Mouse (Mus musculus): ENCODE measurements around the gene Zbtb32. TPM values are rescaled to one million over a fixed set of nuclear protein-coding genes. Genes with fewer than 3 reads are reported as not detected.

Gene Zbtb32
- 1.5 and 1.8 TPM in 2 replicates for polyA plus RNA-seq (2015; fragmentation: Nextera tagmentation; extraction: Ambion mirVana)

DNA sequence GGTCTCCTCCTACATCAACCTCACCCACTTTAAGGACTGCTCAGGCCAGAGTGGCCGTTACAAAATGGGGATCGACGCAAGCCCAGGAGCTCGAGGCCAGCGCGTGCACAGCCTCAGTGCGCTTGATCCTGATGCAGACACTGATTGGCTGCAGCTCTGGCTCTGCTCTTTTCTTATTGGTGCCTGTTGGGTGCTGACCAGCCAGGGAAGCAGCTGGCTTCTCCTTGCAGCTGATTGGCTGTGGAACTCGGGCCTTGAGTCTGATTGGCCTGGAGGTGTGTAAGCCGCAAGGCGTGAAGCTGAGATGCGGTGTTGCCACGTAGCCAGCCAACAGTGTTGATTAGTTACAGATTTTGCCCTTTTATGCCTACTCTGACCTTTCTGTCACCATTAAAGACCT lies at the start of gene Zbtb32:
Gene Zbtb32 (minus strand): TSS at position 124 of the 400 bp plus-strand sequence.
- Histone ChIP-seq H3K36me3 (no peaks in the 10 kb centered on the region), H3K4me1 (peaks cover 3% of the 10 kb centered on the region; the same call in 1 of the 2 replicates), H3K27ac (replicated peaks) (peak within 1 kb of the TSS; percentile 55), H3K9me3 (replicated peaks) (no peaks in the 10 kb centered on the region), H3K9ac (no peak within 1 kb of the TSS), H3K27me3 (no peaks in the 10 kb centered on the region), H3K4me3 (replicated peaks) (no peak within 1 kb of the TSS), H3K4me2 (replicated peaks) (no peak within 1 kb of the TSS)
- 90% methylated on average over 12 of the region's 12 CpGs for WGBS
- no peak for ATAC-seq (ENCODE audit: insufficient number of reproducible peaks, low FRiP score, low TSS enrichment, low read depth)

DNA sequence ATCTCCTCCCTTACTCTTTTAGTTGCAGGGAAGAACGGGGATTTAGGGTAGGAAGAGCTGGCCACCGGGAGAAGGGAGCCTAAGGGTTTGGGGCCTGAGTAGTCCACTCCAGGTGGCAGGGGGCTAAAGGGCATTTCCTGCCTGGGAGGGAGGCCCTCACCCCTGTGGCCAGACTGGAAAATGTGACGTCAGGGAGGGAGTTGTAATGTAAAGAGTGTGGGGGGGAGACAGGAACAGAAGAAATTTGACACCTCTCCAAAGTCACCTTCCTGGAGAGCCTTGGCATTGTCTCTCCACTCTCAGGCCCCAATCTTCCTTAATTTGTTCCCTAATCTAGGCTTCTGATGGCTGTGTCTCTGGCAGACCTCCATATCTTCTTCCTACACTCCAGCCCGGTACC lies 40.4 kb upstream of the Zbtb32 start:
- Histone ChIP-seq H3K36me3 (peaks cover 37% of the 10 kb centered on the region), H3K9me3 (replicated peaks) (no peaks in the 10 kb centered on the region), H3K9ac (no peak overlapping the region), H3K27ac (replicated peaks) (no peak overlapping the region), H3K27me3 (peaks cover 31% of the 10 kb centered on the region), H3K4me1 (peaks cover 15% of the 10 kb centered on the region), H3K4me2 (replicated peaks) (no peak overlapping the region), H3K4me3 (replicated peaks) (no peak overlapping the region)
- WGBS = 16% methylated on average over 4 of the region's 4 CpGs
- ATAC-seq (ENCODE audit: insufficient number of reproducible peaks, low FRiP score, low TSS enrichment, low read depth) = no peak

DNA sequence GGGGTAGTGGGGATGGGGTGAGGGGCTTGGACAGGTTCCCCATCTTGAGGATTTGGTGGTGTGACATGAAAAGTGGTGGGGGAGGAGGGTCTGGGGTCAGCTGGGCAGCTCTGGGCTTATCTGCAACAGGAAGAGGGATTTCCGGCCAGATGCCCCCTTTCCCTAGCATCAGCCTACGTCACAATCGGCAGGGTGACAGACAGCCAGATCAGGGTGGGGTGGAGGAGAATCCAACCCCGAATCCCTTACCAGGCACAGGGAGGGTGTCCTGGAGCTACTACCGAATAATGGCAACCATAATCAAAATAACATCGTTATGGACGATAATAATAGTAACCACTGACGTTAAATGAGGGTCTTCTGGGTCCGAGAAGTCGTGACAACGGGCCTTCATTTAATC lies 37.7 kb upstream of the Zbtb32 start:
- no peak overlapping the region for H3K4me2 ChIP-seq (replicated peaks)
- no peak for ATAC-seq (ENCODE audit: insufficient number of reproducible peaks, low FRiP score, low TSS enrichment, low read depth)
- WGBS = 20% methylated on average over 11 of the region's 11 CpGs
- H3K36me3 ChIP-seq = peaks cover 10% of the 10 kb centered on the region
- no peak overlapping the region for H3K4me3 ChIP-seq (replicated peaks)
- peaks cover 56% of the 10 kb centered on the region for H3K27me3 ChIP-seq
- H3K9me3 ChIP-seq (replicated peaks) = no peaks in the 10 kb centered on the region
- H3K27ac ChIP-seq (replicated peaks) = no peak overlapping the region
- no peak overlapping the region for H3K9ac ChIP-seq
- peaks cover 20% of the 10 kb centered on the region for H3K4me1 ChIP-seq

DNA sequence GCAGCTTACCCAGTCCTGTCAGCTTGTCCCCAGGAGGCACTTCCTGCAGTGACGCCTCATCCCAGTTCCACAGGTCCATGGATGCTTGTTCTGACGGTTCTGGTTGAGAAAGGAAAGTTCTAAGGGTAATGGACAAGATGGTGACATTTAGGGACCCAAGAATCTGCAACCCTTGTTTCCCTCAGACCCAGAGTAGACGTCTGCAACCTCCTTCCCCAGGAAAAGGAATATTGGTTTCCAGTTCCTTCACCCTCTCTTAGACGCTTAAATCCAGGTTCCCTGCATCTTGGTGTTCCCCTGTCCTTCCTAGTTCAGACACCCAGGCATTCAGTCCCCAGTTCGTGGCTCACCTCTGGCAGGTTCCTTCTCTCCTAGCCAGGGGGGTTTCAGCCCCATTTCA lies 37.0 kb upstream of the Zbtb32 start, which contains the start of gene Etv2:
Gene Etv2 (minus strand): TSS at position 101 of the 400 bp plus-strand sequence.
- Histone ChIP-seq H3K36me3 (peaks cover 4% of the 10 kb centered on the region), H3K4me1 (peaks cover 20% of the 10 kb centered on the region), H3K9me3 (replicated peaks) (no peaks in the 10 kb centered on the region), H3K4me3 (replicated peaks) (peak within 1 kb of the TSS; percentile 7; the same call in 1 of the 2 replicates), H3K27me3 (peaks cover 61% of the 10 kb centered on the region), H3K9ac (no peak within 1 kb of the TSS), H3K4me2 (replicated peaks) (peak within 1 kb of the TSS; percentile 23), H3K27ac (replicated peaks) (no peak within 1 kb of the TSS)
- 4% methylated on average over 5 of the region's 5 CpGs for WGBS
- ATAC-seq (ENCODE audit: insufficient number of reproducible peaks, low FRiP score, low TSS enrichment, low read depth) = no peak

DNA sequence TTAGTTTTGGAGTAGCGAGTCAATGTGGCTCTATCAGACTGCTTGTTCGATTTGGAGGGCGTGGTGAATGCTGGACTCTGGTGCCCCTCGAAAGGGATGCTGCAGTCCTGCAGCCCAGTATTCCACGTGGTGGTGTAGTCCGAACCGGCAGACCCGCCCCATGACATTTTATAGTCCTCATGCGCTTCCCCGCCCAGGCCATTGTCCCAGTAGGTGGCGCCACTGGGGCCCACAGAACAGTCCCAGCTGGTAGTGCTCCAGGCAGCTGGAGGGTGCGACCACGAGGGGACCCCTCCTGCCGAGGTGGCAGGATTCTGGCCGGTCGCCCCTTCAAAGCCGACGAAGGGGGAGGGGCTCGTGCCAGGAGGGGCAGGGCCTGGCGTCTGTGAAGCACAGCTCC lies 35.9 kb upstream of the Zbtb32 start:
- WGBS = under 1% methylated on average over 20 of the region's 20 CpGs
- H3K27ac ChIP-seq (replicated peaks) = no peak overlapping the region
- no peaks in the 10 kb centered on the region for H3K36me3 ChIP-seq
- ATAC-seq (ENCODE audit: insufficient number of reproducible peaks, low FRiP score, low TSS enrichment, low read depth) = no peak
- H3K4me2 ChIP-seq (replicated peaks) = peak overlapping the region; percentile 23
- H3K9ac ChIP-seq = no peak overlapping the region
- H3K4me3 ChIP-seq (replicated peaks) = peak overlapping the region; percentile 7; the same call in 1 of the 2 replicates
- H3K9me3 ChIP-seq (replicated peaks) = no peaks in the 10 kb centered on the region
- peaks cover 65% of the 10 kb centered on the region for H3K27me3 ChIP-seq
- peaks cover 20% of the 10 kb centered on the region for H3K4me1 ChIP-seq

- no peak overlapping the region for H3K9ac ChIP-seq
- H3K27ac ChIP-seq (replicated peaks) = no peak overlapping the region
- peak overlapping the region; percentile 3; the same call in 1 of the 2 replicates for H3K4me3 ChIP-seq (replicated peaks)
- peaks cover 70% of the 10 kb centered on the region for H3K27me3 ChIP-seq
- no peak for ATAC-seq (ENCODE audit: insufficient number of reproducible peaks, low FRiP score, low TSS enrichment, low read depth)
- H3K4me2 ChIP-seq (replicated peaks) = no peak overlapping the region
- H3K36me3 ChIP-seq = no peaks in the 10 kb centered on the region
- 4% methylated on average over 27 of the region's 27 CpGs for whole genome bisulfite sequencing
- H3K9me3 ChIP-seq (replicated peaks) = no peaks in the 10 kb centered on the region
- H3K4me1 ChIP-seq = peaks cover 20% of the 10 kb centered on the region
These were observed 35.2 kb upstream of the Zbtb32 start for GRCm38 (mm10) chr7:30633762-30634412.

DNA sequence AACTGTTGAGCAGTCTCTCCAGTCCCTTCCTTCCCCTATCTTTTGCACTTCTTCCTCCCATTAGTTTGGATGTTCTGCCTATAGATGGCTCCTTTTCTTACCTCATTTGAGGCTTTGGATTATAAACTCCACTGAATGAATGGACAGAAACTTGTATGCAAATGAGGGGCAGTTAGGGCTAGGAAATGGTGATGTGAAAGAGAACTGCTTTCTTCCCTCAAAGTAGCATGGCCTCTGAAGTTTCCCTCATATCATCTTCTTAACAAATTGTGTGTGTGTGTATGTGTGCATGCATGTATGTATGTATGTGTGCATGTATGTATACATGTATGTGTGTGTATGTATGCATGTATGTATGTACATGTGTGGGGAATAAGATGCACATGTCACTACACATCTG lies 30.3 kb upstream of the Zbtb32 start:
- Histone ChIP-seq H3K4me2 (replicated peaks) (no peak overlapping the region), H3K9ac (no peak overlapping the region), H3K9me3 (replicated peaks) (no peaks in the 10 kb centered on the region), H3K27ac (replicated peaks) (no peak overlapping the region), H3K36me3 (0 out of 2 replicates have a peak, but pooled peaks cover 6% of the 10 kb centered on the region), H3K4me3 (replicated peaks) (no peak overlapping the region), H3K27me3 (peaks cover 38% of the 10 kb centered on the region), H3K4me1 (peaks cover 16% of the 10 kb centered on the region)
- ATAC-seq (ENCODE audit: insufficient number of reproducible peaks, low FRiP score, low TSS enrichment, low read depth) = no peak

DNA sequence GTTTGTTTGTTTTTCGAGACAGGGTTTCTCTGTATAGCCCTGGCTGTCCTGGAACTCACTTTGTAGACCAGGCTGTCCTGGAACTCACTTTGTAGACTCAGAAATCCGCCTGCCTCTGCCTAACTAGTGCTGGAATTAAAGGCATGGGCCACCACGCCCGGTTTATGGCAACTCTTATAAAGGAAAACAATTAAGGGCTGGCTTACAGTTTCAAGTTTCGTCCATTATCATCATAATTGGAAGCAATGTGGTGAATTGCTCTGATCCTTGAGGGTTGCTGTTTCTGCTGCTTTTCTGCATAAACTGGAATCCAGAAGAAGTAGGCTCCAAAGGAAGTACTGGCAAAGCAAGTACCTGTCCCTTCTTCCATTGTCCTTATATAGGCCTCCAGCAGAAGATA lies 27.9 kb upstream of the Zbtb32 start:
- Histone ChIP-seq H3K27ac (replicated peaks) (no peak overlapping the region), H3K4me2 (replicated peaks) (no peak overlapping the region), H3K4me3 (replicated peaks) (no peak overlapping the region), H3K4me1 (peaks cover 11% of the 10 kb centered on the region), H3K27me3 (peaks cover 16% of the 10 kb centered on the region), H3K9me3 (replicated peaks) (no peaks in the 10 kb centered on the region), H3K9ac (no peak overlapping the region), H3K36me3 (peaks cover 29% of the 10 kb centered on the region)
- 79% methylated on average over 5 of the region's 5 CpGs for WGBS
- no peak for ATAC-seq (ENCODE audit: insufficient number of reproducible peaks, low FRiP score, low TSS enrichment, low read depth)

DNA sequence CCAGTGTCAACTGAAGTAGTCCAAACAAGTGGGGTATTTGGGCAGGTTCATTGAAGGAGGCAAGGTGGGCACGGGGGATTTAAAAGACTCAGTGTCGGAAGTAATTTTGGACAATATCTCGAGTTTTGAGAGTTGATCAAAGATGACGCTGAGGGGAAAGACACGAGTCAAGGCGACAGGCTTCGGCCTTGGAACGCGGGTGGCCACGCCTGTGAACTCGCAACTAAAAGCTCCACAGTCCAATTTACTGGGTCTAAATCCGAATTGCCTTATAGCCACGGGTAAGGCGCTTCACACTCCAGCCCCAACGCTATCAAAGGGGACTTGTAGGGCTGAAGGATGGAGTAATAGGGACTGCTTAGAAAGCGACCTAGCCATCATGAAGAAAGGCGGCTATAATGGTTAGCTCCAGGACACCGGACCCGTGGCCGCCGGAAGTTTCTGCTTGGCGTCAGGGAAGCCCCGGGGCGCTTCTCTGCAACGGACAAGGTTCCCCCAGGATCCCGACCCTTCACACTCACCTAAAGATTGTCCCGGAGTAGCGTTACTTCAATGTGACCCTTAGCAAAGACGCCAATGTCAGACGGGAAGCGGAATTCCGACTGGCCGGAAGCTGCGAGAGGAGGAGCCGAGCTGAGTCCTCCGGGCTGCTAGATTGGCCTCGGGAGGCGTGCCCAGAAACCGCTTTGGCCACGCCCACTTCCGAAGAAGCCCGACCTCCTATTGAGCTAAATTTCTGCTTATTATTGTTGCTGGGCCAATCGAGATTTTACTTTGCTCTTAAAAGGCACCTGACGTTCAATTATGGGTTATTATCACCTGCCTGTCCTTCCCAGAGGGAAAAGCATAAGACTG lies 27.0 kb upstream of the Zbtb32 start, which contains the start of gene Cox6b1:
Gene Cox6b1 (minus strand): TSS at position 622 of the 855 bp plus-strand sequence.
- Histone ChIP-seq H3K4me1 (peaks cover 11% of the 10 kb centered on the region), H3K36me3 (peaks cover 36% of the 10 kb centered on the region), H3K27me3 (peaks cover 9% of the 10 kb centered on the region), H3K9ac (peak within 1 kb of the TSS; percentile 74), H3K27ac (replicated peaks) (peak within 1 kb of the TSS; percentile 61), H3K9me3 (replicated peaks) (no peaks in the 10 kb centered on the region), H3K4me2 (replicated peaks) (peak within 1 kb of the TSS; percentile 77), H3K4me3 (replicated peaks) (peak within 1 kb of the TSS; percentile 77)
- 2% methylated on average over 44 of the region's 44 CpGs for WGBS
- ATAC-seq (ENCODE audit: insufficient number of reproducible peaks, low FRiP score, low TSS enrichment, low read depth) = peak; percentile 93

- no peaks in the 10 kb centered on the region for H3K27me3 ChIP-seq
- no peak overlapping the region for H3K4me2 ChIP-seq (replicated peaks)
- no peak for ATAC-seq (ENCODE audit: insufficient number of reproducible peaks, low FRiP score, low TSS enrichment, low read depth)
- H3K36me3 ChIP-seq = peaks cover 78% of the 10 kb centered on the region
- H3K4me1 ChIP-seq = no peaks in the 10 kb centered on the region
- no peaks in the 10 kb centered on the region for H3K9me3 ChIP-seq (replicated peaks)
- H3K27ac ChIP-seq (replicated peaks) = no peak overlapping the region
- no peak overlapping the region for H3K9ac ChIP-seq
- WGBS = 88% methylated on average over 3 of the region's 3 CpGs
- no peak overlapping the region for H3K4me3 ChIP-seq (replicated peaks)
These were observed 20.5 kb upstream of the Zbtb32 start for GRCm38 (mm10) chr7:30619202-30619601.

DNA sequence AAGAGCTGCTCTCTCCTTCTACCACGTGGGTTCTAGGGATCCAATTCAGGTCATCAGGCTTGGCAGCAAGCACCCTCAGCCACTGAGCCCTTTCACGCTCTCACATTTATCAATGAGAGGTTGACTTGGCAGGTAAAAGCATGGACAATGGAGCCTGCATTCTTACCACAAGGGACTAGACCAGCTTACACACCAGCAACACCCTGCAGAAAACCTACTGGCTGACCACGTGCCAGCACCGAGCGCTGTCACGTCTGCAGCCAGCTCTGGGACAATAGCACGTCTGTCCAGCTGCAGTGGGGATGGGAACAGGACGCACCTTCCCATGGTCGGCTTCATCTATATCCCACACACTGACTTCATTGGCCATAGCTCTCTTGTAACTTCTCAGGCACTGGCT lies 19.9 kb upstream of the Zbtb32 start:
- Histone ChIP-seq H3K27me3 (no peaks in the 10 kb centered on the region), H3K4me3 (replicated peaks) (no peak overlapping the region), H3K4me1 (no peaks in the 10 kb centered on the region), H3K9me3 (replicated peaks) (no peaks in the 10 kb centered on the region), H3K4me2 (replicated peaks) (no peak overlapping the region), H3K36me3 (peaks cover 74% of the 10 kb centered on the region), H3K27ac (replicated peaks) (no peak overlapping the region), H3K9ac (no peak overlapping the region; the same call in 1 of the 2 replicates)
- no peak for ATAC-seq (ENCODE audit: insufficient number of reproducible peaks, low FRiP score, low TSS enrichment, low read depth)
- WGBS = 98% methylated on average over 9 of the region's 9 CpGs

All from embryonic facial prominence, embryonic 15.5 days (tissue).